Mouse (Mus musculus): ENCODE results near the gene Syt13. TPM values are rescaled to one million over a fixed set of nuclear protein-coding genes. Genes with fewer than 3 reads are reported as not detected.

Syt13 gene
- total and polyA plus RNA-seq, 3 experiments: 0.05 TPM; not detected in 2

DNA sequence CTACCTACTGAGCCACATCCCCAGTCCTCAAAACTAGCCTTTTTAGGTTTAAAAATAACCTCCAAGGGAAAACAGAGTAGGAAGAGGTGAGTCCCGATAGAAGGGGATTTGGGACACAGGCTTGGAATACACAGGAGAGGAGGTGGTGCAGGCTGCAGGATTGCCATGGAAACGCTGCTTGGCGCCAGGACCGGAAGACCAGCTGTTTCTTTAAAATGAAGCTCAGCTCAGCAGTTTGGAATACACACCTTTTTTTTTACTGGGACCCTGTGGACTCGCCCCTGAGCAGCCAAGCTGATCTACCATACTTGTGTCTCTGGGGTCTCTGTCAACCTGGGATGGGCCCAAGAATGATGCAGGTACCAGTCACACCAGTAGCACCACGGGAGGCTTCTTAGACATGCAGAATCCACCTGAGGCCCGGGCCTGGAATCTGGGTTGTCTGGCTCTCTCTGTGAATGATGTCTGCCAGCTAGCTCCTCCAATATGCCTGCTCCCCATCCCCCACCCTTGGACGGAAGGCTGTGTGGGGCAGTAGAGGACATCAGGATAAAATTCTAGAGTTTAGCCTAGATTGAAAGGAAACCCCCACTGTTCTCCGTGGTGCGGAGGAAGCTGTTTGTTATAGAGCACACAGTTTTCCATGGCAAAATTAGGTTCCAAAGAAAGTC lies 19.5 kb downstream of the Syt13 start:
- ATAC-seq (ENCODE audit: extremely low read depth, insufficient number of reproducible peaks, low FRiP score, poor library complexity, severe bottlenecking): no peak
- H3K4me3 ChIP-seq (ENCODE audit: low read depth, low read length): no peak overlapping the region
- no peaks in the 10 kb centered on the region for H3K9me3 ChIP-seq (replicated peaks)
- H3K27me3 ChIP-seq (ENCODE audit: insufficient read depth, low read length): peaks cover 54% of the 10 kb centered on the region
- no peaks in the 10 kb centered on the region for H3K36me3 ChIP-seq (replicated peaks)
- DNase-seq (ENCODE audit: low spot score): no peak
- H3K4me1 ChIP-seq (ENCODE audit: insufficient read depth, low read depth, low read length): 0 out of 2 replicates have a peak, but pooled peaks cover 5% of the 10 kb centered on the region
- TF ChIP-seq GATA1 (IDR thresholded peaks at IDR 0.05; ENCODE audit: borderline replicate concordance, low read length) (no peak), TAL1 (conservative IDR thresholded peaks at IDR 0.05; ENCODE audit: low read depth, low read length) (no peak), POLR2AphosphoS5 (IDR thresholded peaks at IDR 0.05; ENCODE audit: insufficient replicate concordance, low read depth, low read length) (no peak), CTCF (IDR thresholded peaks at IDR 0.05; ENCODE audit: low read depth, low read length) (no peak), GATA2 (IDR thresholded peaks at IDR 0.05; ENCODE audit: borderline replicate concordance, low read depth, low read length) (no peak)

DNA sequence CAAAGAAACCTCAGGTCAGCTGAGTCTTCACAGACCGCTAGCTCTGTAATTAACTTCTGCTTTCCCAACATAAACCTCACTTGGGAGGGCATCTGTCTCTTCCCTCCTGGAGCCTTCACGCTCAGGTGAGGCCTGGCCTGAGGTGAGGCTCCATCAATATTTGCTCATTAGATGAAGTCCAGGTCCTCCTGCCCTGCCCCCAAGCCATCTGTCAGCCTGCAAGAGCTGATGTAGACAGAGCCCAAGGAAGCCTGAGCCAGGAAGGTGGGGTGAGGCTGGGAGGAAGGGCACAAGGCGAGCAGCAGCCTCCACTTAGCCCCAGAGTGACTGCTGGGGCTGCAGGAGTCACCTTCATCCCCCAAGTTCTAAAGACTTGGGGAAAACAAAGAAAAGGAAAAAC lies 20.6 kb downstream of the Syt13 start:
- Histone ChIP-seq H3K27me3 (ENCODE audit: insufficient read depth, low read length) (peaks cover 47% of the 10 kb centered on the region), H3K4me3 (ENCODE audit: low read depth, low read length) (no peak overlapping the region), H3K36me3 (replicated peaks) (no peaks in the 10 kb centered on the region), H3K4me1 (ENCODE audit: insufficient read depth, low read depth, low read length) (0 out of 2 replicates have a peak, but pooled peaks cover 5% of the 10 kb centered on the region), H3K9me3 (replicated peaks) (no peaks in the 10 kb centered on the region)
- TF ChIP-seq GATA2 (IDR thresholded peaks at IDR 0.05; ENCODE audit: borderline replicate concordance, low read depth, low read length) (no peak), TAL1 (conservative IDR thresholded peaks at IDR 0.05; ENCODE audit: low read depth, low read length) (no peak), CTCF (IDR thresholded peaks at IDR 0.05; ENCODE audit: low read depth, low read length) (no peak), GATA1 (IDR thresholded peaks at IDR 0.05; ENCODE audit: borderline replicate concordance, low read length) (no peak), POLR2AphosphoS5 (IDR thresholded peaks at IDR 0.05; ENCODE audit: insufficient replicate concordance, low read depth, low read length) (no peak)
- no peak for DNase-seq (ENCODE audit: low spot score)
- ATAC-seq (ENCODE audit: extremely low read depth, insufficient number of reproducible peaks, low FRiP score, poor library complexity, severe bottlenecking): no peak

DNA sequence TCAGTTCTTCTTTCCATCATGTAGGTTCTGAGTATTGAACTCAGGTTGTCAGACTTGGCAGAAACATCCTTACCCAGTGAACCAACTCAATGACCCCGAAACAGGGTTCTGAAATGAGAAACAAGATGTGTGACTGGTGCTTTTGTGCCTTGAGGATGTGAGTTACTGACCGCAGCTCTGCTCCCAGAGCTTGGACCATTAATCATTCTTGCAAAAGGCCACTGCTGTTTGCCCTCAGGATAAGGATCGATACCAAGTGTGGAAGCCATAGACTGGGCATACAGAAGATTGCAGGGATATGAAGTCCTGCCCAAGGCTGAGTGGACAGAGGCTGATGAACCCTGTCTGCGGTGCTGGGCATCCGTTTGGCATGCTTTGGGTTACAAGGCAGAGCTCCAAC lies 23.2 kb downstream of the Syt13 start:
- H3K36me3 ChIP-seq (replicated peaks): no peaks in the 10 kb centered on the region
- no peak for ATAC-seq (ENCODE audit: extremely low read depth, insufficient number of reproducible peaks, low FRiP score, poor library complexity, severe bottlenecking)
- no peak for TF ChIP-seq POLR2AphosphoS5 (IDR thresholded peaks at IDR 0.05; ENCODE audit: insufficient replicate concordance, low read depth, low read length)
- no peak for TF ChIP-seq TAL1 (conservative IDR thresholded peaks at IDR 0.05; ENCODE audit: low read depth, low read length)
- no peak for TF ChIP-seq GATA1 (IDR thresholded peaks at IDR 0.05; ENCODE audit: borderline replicate concordance, low read length)
- no peak for TF ChIP-seq GATA2 (IDR thresholded peaks at IDR 0.05; ENCODE audit: borderline replicate concordance, low read depth, low read length)
- no peak for TF ChIP-seq CTCF (IDR thresholded peaks at IDR 0.05; ENCODE audit: low read depth, low read length)

DNA sequence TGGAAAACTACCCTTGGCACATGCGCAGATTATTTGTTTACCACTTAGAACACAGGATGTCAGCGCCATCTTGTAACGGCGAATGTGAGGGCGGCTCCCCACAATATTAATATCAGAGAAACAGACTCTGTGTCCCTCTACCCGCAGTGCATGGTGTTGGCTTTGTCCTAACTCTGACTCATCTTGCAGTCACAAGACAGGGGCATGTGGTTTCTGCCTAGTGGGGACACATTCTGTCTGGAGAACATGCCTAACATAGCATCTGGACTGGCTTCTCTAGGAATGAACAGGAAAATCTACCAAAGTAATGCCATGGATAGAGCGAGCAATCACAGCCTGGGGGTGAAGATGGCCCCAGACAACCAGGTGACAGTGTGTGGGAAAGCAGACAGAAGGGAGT lies 23.9 kb downstream of the Syt13 start:
- TF ChIP-seq CTCF (IDR thresholded peaks at IDR 0.05; ENCODE audit: low read depth, low read length) (no peak), TAL1 (conservative IDR thresholded peaks at IDR 0.05; ENCODE audit: low read depth, low read length) (no peak), POLR2AphosphoS5 (IDR thresholded peaks at IDR 0.05; ENCODE audit: insufficient replicate concordance, low read depth, low read length) (no peak)
- ATAC-seq (ENCODE audit: extremely low read depth, insufficient number of reproducible peaks, low FRiP score, poor library complexity, severe bottlenecking) (no peak), DNase-seq (ENCODE audit: low spot score) (no peak)
- peaks cover 48% of the 10 kb centered on the region for H3K27me3 ChIP-seq (ENCODE audit: insufficient read depth, low read length)
- no peaks in the 10 kb centered on the region for H3K9me3 ChIP-seq (replicated peaks)
- no peaks in the 10 kb centered on the region for H3K36me3 ChIP-seq (replicated peaks)
- H3K4me1 ChIP-seq (ENCODE audit: insufficient read depth, low read depth, low read length): peaks cover 6% of the 10 kb centered on the region; the same call in 1 of the 2 replicates
- H3K4me3 ChIP-seq (ENCODE audit: low read depth, low read length): no peak overlapping the region

More for the DNA sequence above, 23.2 kb downstream of the Syt13 start:
- Histone ChIP-seq H3K4me3 (ENCODE audit: low read depth, low read length) (no peak overlapping the region), H3K4me1 (ENCODE audit: insufficient read depth, low read depth, low read length) (peaks cover 2% of the 10 kb centered on the region; the same call in 1 of the 2 replicates), H3K27me3 (ENCODE audit: insufficient read depth, low read length) (peaks cover 45% of the 10 kb centered on the region), H3K9me3 (replicated peaks) (no peaks in the 10 kb centered on the region)
- no peak for DNase-seq (ENCODE audit: low spot score)

DNA sequence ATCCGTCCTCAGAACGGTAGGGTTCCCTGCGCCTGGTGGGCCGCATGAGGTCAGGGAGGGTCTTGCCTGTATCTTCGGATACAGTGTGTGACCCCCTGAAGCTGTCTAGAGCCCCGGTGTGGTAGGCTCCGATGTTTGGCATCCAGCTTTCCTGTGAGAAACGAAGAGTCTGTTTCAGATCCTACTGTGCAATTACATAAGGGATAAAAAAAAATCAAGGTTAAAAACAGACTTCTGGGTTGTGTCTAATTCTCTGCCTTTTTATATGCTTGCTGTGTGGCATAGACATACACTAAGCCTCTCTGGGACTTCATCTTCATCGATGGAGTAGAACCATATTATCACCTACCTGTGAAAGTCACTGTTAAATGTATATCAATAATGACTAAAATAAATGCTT lies 26.1 kb downstream of the Syt13 start:
- Histone ChIP-seq H3K4me3 (ENCODE audit: low read depth, low read length) (no peak overlapping the region), H3K27me3 (ENCODE audit: insufficient read depth, low read length) (peaks cover 47% of the 10 kb centered on the region), H3K4me1 (ENCODE audit: insufficient read depth, low read depth, low read length) (peaks cover 16% of the 10 kb centered on the region), H3K36me3 (replicated peaks) (no peaks in the 10 kb centered on the region), H3K9me3 (replicated peaks) (no peaks in the 10 kb centered on the region)
- DNase-seq (ENCODE audit: low spot score) (no peak), ATAC-seq (ENCODE audit: extremely low read depth, insufficient number of reproducible peaks, low FRiP score, poor library complexity, severe bottlenecking) (no peak)
- TF ChIP-seq CTCF (IDR thresholded peaks at IDR 0.05; ENCODE audit: low read depth, low read length) (no peak), TAL1 (conservative IDR thresholded peaks at IDR 0.05; ENCODE audit: low read depth, low read length) (no peak), GATA2 (IDR thresholded peaks at IDR 0.05; ENCODE audit: borderline replicate concordance, low read depth, low read length) (no peak), POLR2AphosphoS5 (IDR thresholded peaks at IDR 0.05; ENCODE audit: insufficient replicate concordance, low read depth, low read length) (no peak), GATA1 (IDR thresholded peaks at IDR 0.05; ENCODE audit: borderline replicate concordance, low read length) (no peak)

DNA sequence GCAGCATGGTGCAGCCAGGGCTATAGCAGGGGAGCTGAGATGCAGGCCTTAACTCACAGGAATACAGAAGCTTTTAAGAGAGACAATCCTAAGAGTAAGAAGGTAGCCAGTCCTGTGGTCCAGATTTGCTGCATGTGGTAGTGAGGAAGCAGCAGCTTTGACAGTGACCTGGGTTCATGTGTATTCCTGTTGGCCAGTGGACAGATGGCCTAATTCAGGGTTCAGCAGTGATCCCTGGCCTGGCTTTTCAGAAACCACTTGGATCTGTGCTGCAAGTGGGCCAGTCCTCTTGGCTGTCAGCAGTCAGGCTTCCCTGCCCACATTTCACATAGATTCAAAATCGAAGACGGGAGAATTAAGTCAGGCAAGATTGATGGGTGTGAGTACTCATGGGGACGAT lies 26.6 kb downstream of the Syt13 start:
- TF ChIP-seq CTCF (IDR thresholded peaks at IDR 0.05; ENCODE audit: low read depth, low read length) (no peak), TAL1 (conservative IDR thresholded peaks at IDR 0.05; ENCODE audit: low read depth, low read length) (no peak), GATA1 (IDR thresholded peaks at IDR 0.05; ENCODE audit: borderline replicate concordance, low read length) (no peak), GATA2 (IDR thresholded peaks at IDR 0.05; ENCODE audit: borderline replicate concordance, low read depth, low read length) (no peak), POLR2AphosphoS5 (IDR thresholded peaks at IDR 0.05; ENCODE audit: insufficient replicate concordance, low read depth, low read length) (no peak)
- Histone ChIP-seq H3K4me3 (ENCODE audit: low read depth, low read length) (no peak overlapping the region), H3K36me3 (replicated peaks) (no peaks in the 10 kb centered on the region), H3K9me3 (replicated peaks) (no peaks in the 10 kb centered on the region), H3K27me3 (ENCODE audit: insufficient read depth, low read length) (peaks cover 50% of the 10 kb centered on the region), H3K4me1 (ENCODE audit: insufficient read depth, low read depth, low read length) (peaks cover 16% of the 10 kb centered on the region)
- ATAC-seq (ENCODE audit: extremely low read depth, insufficient number of reproducible peaks, low FRiP score, poor library complexity, severe bottlenecking) (no peak), DNase-seq (ENCODE audit: low spot score) (no peak)
